Mouse (Mus musculus): Measurements from ENCODE around the gene Pex1.

DNA sequence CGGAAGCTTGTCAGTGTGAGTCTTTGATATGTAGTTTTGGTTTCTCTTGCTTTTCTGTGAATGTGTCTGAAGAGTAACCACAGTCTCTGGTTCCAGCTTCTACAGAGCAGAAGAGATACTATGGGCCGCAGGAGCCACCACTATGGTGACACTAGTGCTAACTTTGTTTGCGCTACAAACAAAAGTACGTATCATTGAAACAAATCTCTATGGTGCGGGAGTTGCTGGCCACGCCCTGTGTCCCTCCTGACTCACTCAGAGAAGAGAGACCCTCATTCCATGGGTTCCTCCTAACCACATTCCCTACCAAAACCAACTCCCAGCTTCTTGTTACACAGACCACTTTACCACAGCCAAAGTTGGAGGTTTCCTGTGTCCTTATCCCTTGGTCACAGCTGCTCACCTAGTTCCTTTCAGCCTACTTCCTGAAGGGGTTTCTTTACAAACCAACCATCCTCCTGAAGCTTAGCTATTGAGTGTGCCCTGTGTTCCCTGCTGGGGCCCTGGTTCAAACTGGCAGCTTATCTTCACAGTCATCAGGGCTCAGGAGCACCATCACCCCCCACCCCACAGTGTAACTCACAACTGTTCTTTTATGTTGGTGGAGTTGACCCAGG, 74.2 kb downstream of the Pex1 start:
- TF ChIP-seq EP300 (IDR thresholded peaks at IDR 0.05) (no peak), CTCF (IDR thresholded peaks at IDR 0.05) (no peak)
